Mouse (Mus musculus) monocyte, adult 2 months (primary cell): ENCODE measurements around the gene Ints11.

ENCODE experiments used
- DNase-seq, 2 experiments: peaks; one replicate each; pipeline ENCODE4 v3.0.0; 2022; ENCODE audit warnings: low spot score in 2 of 2, low read depth in 1 of 2

Gene Ints11

DNA sequence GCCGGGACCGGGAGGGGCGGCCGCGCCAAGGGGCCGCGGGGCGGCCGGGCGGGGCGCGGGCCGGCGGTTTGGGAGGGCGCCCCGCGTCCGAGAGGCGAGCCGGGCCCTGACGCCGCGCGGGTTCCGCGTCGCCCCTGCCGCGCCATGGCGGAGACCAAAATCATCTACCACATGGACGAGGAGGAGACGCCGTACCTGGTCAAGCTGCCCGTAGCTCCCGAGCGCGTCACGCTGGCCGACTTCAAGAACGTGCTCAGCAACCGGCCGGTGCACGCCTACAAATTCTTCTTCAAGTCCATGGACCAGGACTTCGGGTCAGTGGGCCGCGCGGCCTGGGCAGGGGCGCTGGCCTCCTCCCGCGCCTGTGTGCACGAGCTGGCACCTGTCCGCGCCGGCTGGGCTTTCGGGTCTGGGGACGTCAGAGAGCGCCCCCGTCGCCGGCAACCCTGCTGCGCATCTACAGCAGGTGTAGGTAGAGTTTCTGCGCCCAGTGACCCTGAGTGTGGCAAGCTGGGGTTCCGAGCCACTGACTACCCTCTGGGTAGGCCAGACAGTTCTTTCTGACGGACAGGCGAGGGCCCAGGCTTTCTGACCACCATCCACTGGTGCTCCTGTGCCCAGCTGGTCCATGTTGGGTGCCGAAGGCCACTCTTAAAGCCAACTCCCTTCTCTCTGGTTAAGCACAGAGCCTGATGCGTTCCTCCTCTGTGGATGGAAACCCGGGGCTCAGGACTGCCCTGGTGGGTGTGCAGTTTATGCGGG lies 21.6 kb upstream of the Ints11 start:
- DNase-seq, result no peak

DNA sequence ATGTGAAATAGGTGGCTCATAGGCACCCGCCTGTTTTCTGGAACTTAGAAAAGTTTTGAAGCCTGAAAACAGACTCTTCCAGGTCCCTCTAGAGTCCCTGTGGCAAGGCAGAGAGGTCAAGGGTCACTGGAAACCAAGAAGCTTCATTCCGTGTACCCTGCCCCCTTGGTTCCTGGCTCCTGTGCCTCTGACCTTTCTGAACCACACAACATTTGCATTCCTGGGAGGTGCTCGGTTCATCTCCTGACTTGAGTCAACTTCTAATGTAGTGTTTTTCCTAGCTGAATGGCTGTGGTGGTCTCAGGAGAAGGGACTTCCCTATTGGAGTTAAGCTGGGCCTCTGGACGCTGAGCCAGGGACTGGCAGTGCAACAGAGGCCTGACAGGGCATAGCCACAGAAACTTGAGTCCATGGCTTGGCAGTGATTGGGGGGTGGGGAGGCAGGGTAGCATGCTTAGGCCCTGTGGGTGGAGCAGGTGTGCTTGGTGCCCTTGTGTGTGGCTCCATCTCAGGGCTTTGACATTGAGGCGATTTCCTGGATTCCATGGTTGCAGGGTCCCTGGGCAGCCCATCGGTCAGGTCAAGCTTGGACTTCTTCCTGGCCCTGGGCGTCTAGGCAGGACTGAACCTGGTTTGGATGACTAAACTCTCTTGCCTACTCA lies 20.8 kb upstream of the Ints11 start:
- no peak for DNase-seq

DNA sequence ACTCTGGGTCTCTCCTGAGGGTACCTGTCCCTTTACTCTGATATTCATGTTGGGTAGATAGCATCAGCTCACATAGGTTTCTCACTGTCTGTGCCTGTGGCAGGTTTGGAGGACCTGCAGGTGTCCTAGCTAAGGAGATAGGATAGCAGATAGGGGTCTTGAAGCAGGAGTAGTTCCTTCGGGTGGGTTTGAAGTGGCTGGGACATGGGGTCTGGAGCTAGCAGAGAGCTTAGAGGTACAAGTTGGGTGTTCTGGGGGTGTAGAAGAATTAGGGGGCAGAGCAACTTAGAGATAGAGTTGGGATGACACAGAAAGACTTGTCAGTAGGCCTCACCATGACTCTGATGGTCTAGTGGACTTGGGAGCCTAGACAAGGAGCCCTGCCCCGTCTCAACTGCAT lies 20.0 kb upstream of the Ints11 start:
- DNase-seq, result no peak

DNA sequence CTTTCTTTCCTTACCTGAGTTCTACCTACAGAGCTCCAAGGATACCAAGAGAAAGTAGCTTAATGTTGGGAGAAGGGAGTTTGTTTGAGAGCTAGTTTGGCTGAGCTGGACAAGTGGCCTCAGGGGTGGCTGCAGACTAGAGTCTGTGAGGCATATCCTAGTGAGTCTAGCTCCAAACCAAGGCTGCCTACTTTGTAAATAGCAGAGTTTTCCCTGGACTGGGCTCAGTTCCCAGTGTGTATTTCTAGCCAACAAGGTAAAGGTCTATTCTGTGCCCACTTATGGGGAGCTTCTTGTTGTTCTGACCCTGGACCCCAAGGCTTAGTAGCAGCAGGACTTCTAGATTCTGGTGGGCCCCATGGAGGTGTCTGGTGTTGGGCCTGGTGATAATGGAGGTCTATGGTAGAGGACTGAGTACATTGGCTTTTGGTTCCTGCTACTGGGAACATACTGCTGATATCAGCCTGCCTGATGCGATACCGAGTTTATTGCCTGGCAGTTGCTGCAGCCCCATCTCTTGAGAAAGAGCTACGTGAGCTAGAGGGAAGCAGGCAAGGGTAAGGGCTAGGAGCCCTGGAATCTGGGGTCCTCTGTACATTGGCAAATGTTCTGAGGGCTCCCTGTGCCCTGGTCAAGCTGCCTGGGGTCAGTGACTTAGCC lies 19.4 kb upstream of the Ints11 start:
- DNase-seq, result no peak

DNA sequence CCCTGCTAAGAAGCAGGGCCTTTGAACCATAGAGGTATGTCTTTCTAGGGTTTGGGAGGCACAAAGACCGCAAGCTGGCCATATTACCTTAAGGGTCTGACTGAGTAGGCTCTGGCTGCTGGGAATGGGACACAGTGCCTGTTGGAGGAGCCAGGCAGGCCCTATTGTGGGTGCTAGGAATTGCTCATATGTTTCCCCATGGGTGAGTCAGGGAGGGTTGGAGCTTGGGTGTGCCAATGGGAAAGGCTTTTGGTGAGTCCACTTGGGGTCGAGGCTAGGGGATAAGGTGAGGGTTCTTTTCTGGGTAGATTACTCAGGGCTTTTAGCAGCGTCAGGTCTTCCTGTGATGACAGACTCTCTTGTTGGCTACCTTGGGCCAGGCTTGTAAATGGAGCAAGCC lies 18.0 kb upstream of the Ints11 start:
- no peak for DNase-seq

DNA sequence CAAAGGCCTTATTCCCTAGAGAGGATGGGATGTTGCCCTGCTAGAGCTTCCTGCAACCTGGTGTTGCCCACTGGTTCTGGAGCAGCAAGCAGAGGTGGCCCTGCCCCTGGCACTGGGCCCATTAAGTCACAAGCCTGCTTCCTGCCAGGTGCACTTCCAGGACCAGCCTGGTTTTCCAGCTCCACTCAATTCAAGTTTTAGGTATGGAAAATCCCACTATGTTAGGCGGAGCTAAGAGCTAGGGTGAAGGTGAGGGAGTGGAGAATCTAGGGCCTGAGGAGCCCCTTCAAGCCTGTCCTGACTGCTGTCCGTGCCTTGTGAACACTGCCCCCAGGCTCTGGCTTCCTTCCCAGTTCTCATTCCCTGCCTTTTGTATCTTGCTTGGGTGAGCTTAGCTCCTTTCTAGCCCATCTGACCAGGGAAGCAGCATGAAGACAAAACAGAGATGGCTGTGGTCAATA lies 17.4 kb upstream of the Ints11 start:
- DNase-seq, result no peak

DNA sequence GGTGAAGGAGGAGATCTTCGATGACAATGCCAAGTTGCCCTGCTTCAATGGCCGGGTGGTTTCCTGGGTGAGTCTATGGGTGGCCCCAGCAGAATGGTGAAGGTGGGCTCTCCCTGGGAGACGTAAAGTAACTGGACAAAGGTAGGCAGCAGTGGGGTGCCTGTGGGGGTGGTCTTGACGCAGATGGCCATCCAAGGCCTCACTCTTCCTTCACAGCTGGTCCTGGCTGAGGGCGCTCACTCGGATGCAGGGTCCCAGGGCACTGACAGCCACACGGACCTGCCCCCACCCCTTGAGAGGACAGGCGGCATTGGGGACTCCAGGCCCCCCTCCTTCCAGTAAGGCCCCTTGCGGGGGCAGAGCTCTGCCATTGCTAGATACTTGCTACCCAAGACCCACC lies 15.9 kb upstream of the Ints11 start:
- no peak for DNase-seq

DNA sequence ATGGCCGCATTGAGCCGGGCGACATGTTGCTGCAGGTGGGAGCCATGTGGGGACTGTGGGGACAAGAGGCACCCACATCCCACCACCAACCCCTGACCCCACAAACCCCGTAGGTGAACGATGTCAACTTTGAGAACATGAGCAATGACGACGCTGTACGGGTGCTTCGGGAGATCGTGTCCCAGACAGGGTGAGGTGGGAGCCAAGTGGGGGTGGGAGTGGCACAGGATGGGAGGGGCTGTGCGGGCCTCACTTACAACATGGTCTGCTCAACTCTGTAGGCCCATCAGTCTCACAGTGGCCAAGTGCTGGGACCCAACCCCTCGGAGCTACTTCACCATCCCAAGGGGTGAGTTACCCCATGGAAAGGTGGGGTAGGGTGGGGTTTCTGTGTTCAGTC lies 14.4 kb upstream of the Ints11 start:
- no peak for DNase-seq

DNA sequence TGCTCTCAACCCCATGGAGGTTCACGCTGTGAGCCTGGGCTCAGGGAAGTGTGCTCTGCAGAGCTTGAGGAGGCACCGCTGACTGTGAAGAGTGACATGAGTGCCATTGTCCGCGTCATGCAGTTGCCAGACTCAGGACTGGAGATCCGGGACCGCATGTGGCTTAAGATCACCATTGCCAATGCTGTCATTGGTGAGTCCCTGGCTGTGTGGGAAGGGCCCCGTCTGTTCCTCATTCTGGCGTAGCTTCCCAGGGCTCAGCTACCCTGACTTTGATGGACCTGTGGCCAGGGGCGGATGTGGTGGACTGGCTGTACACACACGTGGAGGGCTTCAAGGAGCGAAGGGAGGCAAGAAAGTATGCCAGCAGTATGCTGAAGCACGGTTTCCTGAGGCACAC lies 13.3 kb upstream of the Ints11 start:
- DNase-seq, result no peak

DNA sequence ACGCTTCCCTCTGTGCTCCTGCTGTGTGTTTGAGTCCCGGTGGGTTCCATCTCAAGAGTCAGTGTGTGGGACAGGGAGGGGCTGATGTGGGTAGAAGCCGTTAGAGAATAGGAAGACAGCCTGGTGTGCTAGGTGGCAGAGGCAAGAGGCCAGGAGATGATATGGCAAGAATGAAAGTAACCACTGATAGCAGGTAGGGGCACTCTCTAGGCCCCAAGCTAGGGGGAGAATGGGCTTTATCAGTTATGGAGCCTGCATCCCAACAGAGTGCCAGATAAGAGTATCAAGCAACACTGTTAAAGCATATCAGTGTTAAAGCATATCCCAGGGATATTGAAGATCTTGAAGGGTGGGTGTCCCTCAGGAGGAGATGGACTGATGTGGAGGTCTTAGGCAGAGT lies 12.5 kb upstream of the Ints11 start:
- DNase-seq, result no peak

DNA sequence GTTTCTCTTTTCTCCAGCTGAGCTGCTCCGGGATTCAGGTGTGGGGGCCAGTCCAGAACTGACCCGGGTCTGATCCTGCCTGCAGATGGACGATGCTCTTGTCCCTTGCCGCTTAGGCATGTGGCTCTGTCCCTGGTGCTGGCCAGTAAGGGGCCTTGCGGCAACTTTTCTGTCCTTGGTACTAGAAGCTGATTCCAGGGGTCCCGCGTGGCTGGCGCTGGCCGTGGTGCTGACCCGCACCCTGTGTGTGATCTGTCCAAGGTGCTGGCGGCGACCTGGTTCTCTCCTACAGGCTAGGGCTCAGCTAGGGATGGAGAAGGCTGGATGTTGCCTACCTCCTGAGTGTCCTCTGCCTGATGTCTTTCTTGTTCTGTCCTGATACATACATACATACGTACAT lies 10.0 kb upstream of the Ints11 start:
- DNase-seq, result no peak

DNA sequence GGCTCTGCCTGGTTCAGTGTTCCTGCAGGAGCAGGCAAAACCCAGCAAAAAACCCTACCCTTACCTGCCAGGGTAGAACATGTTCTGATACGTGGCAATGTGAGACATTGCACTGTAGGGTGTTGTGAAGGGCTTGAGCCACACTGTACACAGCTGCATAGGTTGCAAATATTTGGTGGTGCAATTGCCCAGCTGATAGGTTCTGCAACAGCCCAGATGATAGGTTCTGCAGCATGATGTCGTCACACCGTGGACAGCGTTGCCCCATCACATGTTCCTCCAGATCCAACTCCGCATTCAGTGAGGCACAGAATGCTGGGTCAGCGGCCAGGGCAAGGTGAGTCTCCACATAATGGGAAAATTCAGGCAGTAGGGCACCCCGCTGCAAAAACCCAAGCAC lies 7.6 kb upstream of the Ints11 start:
- DNase-seq, result no peak

DNA sequence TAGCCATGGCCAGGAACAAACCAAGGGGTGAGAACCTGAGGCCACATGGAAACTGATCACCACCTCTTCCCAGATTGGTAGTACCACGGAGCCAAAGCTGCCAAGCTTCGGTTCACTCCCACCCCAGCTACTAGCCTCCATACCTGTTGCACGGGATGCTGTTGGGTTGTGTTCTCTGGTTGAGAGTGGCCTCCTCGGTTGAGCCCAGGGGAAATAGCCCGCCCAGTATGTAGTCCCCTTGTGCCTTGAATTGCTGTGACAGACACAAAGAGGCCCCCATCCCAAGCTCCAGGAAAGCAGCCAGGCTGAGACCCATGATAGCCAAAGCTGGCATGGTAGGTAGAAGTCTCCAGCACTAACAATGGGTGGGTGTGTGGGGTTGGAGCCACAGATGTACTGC lies 6.3 kb upstream of the Ints11 start, which contains the start of gene Tas1r3:
Gene Tas1r3, minus strand, starts transcription at position 362 of the 400 bp plus-strand sequence.
- no peak for DNase-seq

DNA sequence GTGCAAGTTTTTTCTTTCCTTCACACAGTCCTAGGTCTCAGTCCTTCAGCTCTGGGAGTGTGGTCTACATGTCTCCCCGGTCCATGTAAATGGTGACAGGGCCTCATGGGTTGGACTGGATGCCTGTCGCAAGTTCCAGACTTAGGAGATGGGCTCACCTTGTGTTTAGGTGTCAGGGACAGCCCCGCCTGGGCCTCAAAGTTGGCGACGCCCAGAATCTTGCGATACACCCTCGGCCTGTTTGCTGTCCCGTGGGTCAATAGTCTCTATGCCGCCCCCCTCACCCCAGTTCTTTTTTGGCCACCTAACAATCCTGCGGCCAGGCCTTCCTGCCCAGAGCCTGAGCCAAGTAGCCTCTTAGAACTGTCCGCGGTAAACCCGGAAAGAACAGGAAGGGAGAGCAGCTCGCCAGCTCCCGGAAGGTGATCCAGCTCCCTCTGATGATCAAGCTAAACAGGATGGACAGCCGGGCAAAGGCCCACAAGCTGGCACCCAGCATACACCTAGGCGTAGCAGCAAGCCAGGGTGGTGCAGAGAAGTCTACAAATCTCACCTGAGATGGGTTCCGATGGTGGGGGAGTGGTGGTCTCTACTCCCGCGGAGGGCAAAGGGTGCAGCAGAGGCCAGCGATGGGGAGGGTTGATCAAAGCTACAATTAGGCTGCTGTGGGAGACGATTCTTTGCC lies 590 bp upstream of the Ints11 start:
- no peak for DNase-seq

DNA sequence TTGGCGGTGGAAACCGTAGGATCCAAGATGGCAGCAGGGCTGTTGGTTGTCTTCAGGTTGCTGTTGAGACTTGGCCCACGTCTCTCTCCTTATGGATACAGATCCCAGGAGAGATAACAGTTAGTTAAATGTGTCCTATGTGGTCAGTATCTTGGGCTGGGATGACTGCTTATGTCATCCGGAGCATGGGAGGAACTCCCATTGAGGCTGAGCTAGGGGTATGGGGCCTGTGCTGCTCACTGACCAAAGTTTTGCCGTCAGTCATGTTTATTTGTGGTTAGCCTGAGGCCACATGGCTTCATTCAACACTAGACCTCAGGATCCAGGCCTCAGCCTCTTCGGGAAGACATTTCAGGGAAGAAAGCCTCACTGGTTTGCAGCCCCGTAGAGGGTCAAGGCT lies 2.1 kb downstream of the Ints11 start:
- DNase-seq, result no peak

DNA sequence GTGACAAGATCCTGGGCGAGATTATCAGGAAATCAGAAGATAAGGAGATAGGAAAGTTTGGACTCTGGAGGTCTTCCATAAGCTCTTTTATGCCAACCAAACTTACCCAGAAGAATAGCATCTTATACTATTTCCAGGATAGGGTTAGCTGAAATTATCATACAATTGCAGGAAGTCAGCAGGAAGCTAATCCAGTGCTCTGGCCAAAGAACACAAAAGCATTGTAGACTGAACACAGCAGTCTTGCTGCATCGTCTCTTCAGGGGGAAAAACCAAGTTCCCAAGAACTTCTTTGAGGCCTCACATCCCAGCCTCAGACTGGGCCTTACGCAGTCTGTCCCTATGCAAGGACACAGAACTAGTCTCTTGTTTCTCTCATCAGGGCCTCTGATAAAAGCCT lies 14.2 kb downstream of the Ints11 start:
- DNase-seq, result no peak

DNA sequence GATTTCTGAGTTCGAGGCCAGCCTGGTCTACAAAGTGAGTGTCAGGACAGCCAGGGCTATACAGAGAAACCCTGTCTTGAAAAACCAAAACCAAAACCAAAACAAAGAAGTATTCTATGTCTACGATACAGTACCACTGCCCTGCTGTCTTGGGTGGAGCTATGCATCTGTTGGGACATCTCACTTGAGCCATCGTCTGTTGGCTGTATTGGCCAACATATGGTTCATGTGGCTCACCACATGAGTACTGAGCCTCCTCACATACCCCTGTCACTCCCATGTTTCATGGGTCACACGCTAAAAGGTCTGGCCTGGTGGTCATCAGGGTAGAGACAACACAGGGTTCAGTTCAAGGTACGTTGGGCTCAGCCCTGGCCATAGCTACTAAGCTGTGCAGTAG lies 17.0 kb downstream of the Ints11 start:
- DNase-seq, result no peak

DNA sequence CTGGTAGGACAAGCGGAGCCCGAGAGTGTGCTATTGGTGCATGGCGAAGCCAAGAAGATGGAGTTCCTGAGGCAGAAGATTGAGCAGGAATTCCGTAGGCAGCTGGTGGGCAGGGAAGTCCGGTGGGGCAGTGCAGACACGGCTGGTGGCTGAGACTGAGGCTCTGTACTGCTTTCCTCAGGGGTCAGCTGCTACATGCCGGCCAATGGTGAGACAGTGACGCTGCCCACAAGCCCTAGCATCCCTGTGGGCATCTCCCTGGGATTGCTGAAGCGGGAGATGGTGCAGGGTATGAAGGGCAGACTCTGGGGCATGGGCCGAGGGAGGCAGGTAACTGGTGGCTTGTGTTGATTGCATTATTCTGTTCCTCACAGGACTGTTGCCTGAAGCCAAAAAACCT lies 18.3 kb downstream of the Ints11 start:
- no peak for DNase-seq

DNA sequence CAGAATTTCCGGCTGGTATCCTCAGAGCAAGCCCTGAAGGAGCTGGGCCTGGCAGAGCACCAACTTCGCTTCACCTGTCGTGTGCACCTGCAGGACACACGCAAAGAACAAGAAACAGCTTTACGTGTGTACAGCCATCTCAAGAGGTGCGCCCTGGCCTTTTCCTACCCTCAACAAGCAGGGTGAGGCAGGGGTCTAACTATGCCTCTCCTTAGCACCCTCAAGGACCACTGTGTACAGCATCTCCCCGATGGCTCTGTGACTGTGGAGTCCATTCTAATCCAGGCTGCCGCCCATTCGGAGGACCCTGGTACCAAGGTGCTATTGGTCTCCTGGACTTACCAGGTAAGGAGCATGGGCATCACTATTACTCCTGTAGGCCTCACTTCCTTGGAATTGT lies 18.8 kb downstream of the Ints11 start:
- no peak for DNase-seq

DNA sequence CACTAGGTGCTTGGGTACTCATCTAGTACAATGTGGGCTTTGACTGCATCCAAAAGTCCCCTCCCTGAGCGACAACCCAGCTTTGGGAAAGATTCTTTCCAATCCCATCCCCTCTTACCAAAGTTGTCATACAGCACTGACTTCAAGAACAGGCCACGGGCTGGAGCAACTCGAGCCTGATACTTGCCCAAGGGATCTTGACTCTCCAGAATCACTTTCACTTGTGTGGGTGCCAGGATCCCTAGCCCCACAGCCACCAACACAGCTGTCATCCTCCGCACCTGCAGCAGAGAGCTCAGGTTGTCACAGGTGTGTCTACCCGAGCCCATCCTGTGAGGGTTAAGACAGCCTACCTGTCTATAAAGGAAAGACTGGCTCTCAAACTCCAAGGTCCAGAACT lies 20.0 kb downstream of the Ints11 start:
- no peak for DNase-seq

DNA sequence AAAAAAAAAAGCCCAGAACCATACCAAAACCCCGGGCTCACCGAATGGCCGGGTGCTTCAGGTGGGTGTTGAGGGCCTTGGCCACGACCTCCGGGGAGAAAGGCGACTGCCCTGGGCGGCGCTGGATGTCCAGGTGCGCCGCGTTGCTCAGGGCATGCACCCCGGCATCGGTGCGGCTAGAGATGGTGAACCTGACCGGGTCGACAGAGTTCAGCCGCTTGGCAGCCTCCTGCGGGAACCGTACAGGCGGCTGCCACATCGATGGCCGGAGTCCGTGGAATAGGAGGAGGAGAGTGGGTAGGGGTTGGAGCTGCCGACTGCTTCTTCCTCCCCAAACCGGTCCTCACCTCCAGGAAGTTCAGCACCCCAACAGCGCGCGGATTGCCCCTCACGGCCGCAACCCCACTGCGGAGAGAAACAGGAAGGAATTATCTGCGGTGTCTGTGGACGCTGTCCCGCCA lies 21.7 kb downstream of the Ints11 start:
- DNase-seq, result no peak

DNA sequence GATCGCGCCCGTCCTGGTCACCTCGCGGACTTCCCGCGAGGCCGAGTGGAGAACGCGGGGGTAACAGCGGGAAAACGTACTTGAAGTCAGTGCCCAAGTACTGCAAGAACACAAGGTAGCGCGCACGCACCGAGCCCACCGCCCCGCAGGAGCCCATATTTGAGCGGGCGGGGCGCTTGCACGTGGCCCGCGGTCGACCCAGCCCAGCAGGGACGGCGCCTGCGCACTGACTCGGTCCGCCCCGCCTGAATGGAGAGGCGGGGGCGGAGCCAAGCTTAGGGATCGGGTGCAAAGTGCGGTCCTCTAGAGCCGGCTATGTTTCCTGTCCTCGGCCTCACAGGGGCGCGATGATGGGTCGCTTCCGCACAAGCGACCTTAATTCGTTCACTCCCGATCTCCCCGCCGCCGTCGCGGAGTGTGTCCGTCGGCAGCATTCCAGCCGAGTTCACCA lies 22.2 kb downstream of the Ints11 start, which contains the start of the genes Pusl1 and Acap3:
Gene Pusl1, minus strand, starts transcription at position 231 of the 451 bp plus-strand sequence.
Gene Acap3, plus strand, starts transcription at position 272 of the 451 bp plus-strand sequence.
- peak; percentile 79 to 91 for DNase-seq
